Mouse (Mus musculus) embryonic facial prominence, embryonic 10.5 days (tissue): ENCODE data around the gene Elmod1. TPM values are rescaled to one million over a fixed set of nuclear protein-coding genes. Genes with fewer than 3 reads are reported as not detected.
A peak's percentile ranks its signal among the peaks of the same experiment; 100 is the strongest.

Source experiments
- DNase-seq: peaks from one replicate; pipeline ENCODE4 v3.0.0-alpha.2; 2017; ENCODE audit warnings: low spot score
- H3K27ac ChIP-seq: fragments of 300-500 bp; sonication (generic); replicated peaks from 2 replicates; pipeline ENCODE4 v1.5.1; 2016; ENCODE audit warnings: mild to moderate bottlenecking
- H3K27me3 ChIP-seq: fragments of 300-500 bp; sonication (generic); replicated peaks from 2 replicates; pipeline ENCODE4 v1.6.1; 2016; ENCODE audit warnings: low read depth, mild to moderate bottlenecking; ENCODE audit not compliant: poor library complexity, severe bottlenecking
- H3K36me3 ChIP-seq: fragments of 300-500 bp; sonication (generic); replicated peaks from 2 replicates; pipeline ENCODE4 v1.6.1; 2016; ENCODE audit warnings: mild to moderate bottlenecking, moderate library complexity
- H3K4me1 ChIP-seq: fragments of 300-500 bp; sonication (generic); 2 replicates; pipeline ENCODE4 v1.6.1; 2016
- H3K4me3 ChIP-seq: fragments of 300-500 bp; sonication (generic); 2 replicates; pipeline ENCODE4 v1.5.1; 2016; ENCODE audit warnings: mild to moderate bottlenecking, moderate library complexity
- H3K9me3 ChIP-seq: fragments of 300-500 bp; sonication (generic); 2 replicates; pipeline ENCODE4 v1.6.1; 2016; ENCODE audit warnings: mild to moderate bottlenecking
- WGBS: fragments of 180-500 bp; shearing (Covaris S2); methylation state at CpG from one replicate; pipeline ENCODE4 v1.1.7; 2016; 5-methylcytosine and 5-hydroxymethylcytosine counted together
- polyA plus RNA-seq: library from polyadenylated mRNA; unstranded; fragments of >200 nt; fragmentation: Nextera tagmentation; extraction: Ambion mirVana; gene quantifications from 2 replicates; pipeline ENCODE4 v1.2.1, GENCODE M21; 2016

The Elmod1 gene
- polyA plus RNA-seq, 1 experiment from 2014 or later: 0.93 TPM

- no peak overlapping the region for H3K4me3 ChIP-seq
- no peaks in the 10 kb centered on the region for H3K36me3 ChIP-seq
Observed at GRCm38 (mm10) chr9:53899836-53900235, 75.3 kb downstream of the Elmod1 start.

GRCm38 (mm10) chr9:53895827-53896226 lies 79.3 kb downstream of the Elmod1 start:
- no peak for DNase-seq
- no peak overlapping the region for H3K4me3 ChIP-seq
- H3K4me1 ChIP-seq: no peaks in the 10 kb centered on the region
- H3K27ac ChIP-seq: no peak overlapping the region
- no peaks in the 10 kb centered on the region for H3K9me3 ChIP-seq
- no peaks in the 10 kb centered on the region for H3K36me3 ChIP-seq
- H3K27me3 ChIP-seq: no peaks in the 10 kb centered on the region
- 68% methylated on average over 7 of the region's 7 CpGs for WGBS

More at GRCm38 (mm10) chr9:53899836-53900235, 75.3 kb downstream of the Elmod1 start:
- Histone ChIP-seq H3K9me3 (no peaks in the 10 kb centered on the region), H3K27ac (no peak overlapping the region), H3K27me3 (no peaks in the 10 kb centered on the region), H3K4me1 (no peaks in the 10 kb centered on the region)
- no peak for DNase-seq
- 87% methylated on average over 6 of the region's 6 CpGs for WGBS

GRCm38 (mm10) chr9:53890075-53890474 lies 85.0 kb downstream of the Elmod1 start:
- no peaks in the 10 kb centered on the region for H3K9me3 ChIP-seq
- H3K36me3 ChIP-seq: no peaks in the 10 kb centered on the region
- 2% methylated on average over 1 of the region's 1 CpGs for WGBS
- H3K27ac ChIP-seq: no peak overlapping the region
- no peaks in the 10 kb centered on the region for H3K27me3 ChIP-seq
- H3K4me1 ChIP-seq: no peaks in the 10 kb centered on the region
- H3K4me3 ChIP-seq: no peak overlapping the region
- peak; percentile 47 for DNase-seq

GRCm38 (mm10) chr9:53883588-53884280 lies 91.4 kb downstream of the Elmod1 start:
- no peaks in the 10 kb centered on the region for H3K27me3 ChIP-seq
- H3K27ac ChIP-seq: no peak overlapping the region
- H3K36me3 ChIP-seq: no peaks in the 10 kb centered on the region
- no peak for DNase-seq
- H3K4me1 ChIP-seq: no peaks in the 10 kb centered on the region
- no peaks in the 10 kb centered on the region for H3K9me3 ChIP-seq
- H3K4me3 ChIP-seq: no peak overlapping the region
- 94% methylated on average over 23 of the region's 23 CpGs for WGBS

- no peaks in the 10 kb centered on the region for H3K27me3 ChIP-seq
- H3K9me3 ChIP-seq: no peaks in the 10 kb centered on the region
- H3K4me3 ChIP-seq: no peak overlapping the region
- no peaks in the 10 kb centered on the region for H3K36me3 ChIP-seq
- H3K27ac ChIP-seq: no peak overlapping the region
- H3K4me1 ChIP-seq: peaks cover 2% of the 10 kb centered on the region; the same call in 1 of the 2 replicates
- DNase-seq: no peak
- 54% methylated on average over 2 of the region's 2 CpGs for WGBS
Observed at GRCm38 (mm10) chr9:53877423-53877822, 97.7 kb downstream of the Elmod1 start.

- 88% methylated on average over 8 of the region's 8 CpGs for WGBS
- Histone ChIP-seq H3K27me3 (no peaks in the 10 kb centered on the region), H3K9me3 (no peaks in the 10 kb centered on the region), H3K36me3 (no peaks in the 10 kb centered on the region), H3K4me3 (no peak overlapping the region), H3K27ac (no peak overlapping the region), H3K4me1 (peaks cover 2% of the 10 kb centered on the region; the same call in 1 of the 2 replicates)
- DNase-seq: no peak
Observed at GRCm38 (mm10) chr9:53873239-53873638, 101.9 kb downstream of the Elmod1 start.

Other genes with a start within 250 kb of the Elmod1 start
- gene Slc35f2, start 203.8 kb downstream of the Elmod1 start, polyA plus RNA-seq: 7.0 and 7.7 TPM in 2 replicates
- 0.22 TPM in 1 of 2 replicates, not detected in the other for gene Sln, start 125.1 kb downstream of the Elmod1 start, polyA plus RNA-seq
- gene Tnfaip8l3, start 93.1 kb upstream of the Elmod1 start, polyA plus RNA-seq: 0.05 and 0.18 TPM in 2 replicates